Mouse (Mus musculus): ENCODE results near the gene Vwde.

Gene Vwde

GRCm38 (mm10) chr6:13224596-13225227, at the start of gene Vwde:
Vwde (minus strand) TSS chr6:13224965.
- DNase-seq (ENCODE audit: low read depth, low spot score) = no peak

GRCm38 (mm10) chr6:13255341-13255740, 30.6 kb upstream of the Vwde start:
- DNase-seq (ENCODE audit: low read depth, low spot score) = no peak

- no peak for DNase-seq (ENCODE audit: low read depth, low spot score)
Observed at GRCm38 (mm10) chr6:13248317-13248969, 23.7 kb upstream of the Vwde start.

GRCm38 (mm10) chr6:13206157-13206556, 18.6 kb downstream of the Vwde start:
- no peak for DNase-seq (ENCODE audit: low read depth, low spot score)

- no peak for DNase-seq (ENCODE audit: low read depth, low spot score)
Observed at GRCm38 (mm10) chr6:13197486-13197885, 27.3 kb downstream of the Vwde start.

GRCm38 (mm10) chr6:13186836-13187235, 37.9 kb downstream of the Vwde start:
- no peak for DNase-seq (ENCODE audit: low read depth, low spot score)

- DNase-seq (ENCODE audit: low read depth, low spot score) = no peak
Observed at GRCm38 (mm10) chr6:13180061-13180460, 44.7 kb downstream of the Vwde start.

GRCm38 (mm10) chr6:13169459-13170150, 55.2 kb downstream of the Vwde start:
- no peak for DNase-seq (ENCODE audit: low read depth, low spot score)

GRCm38 (mm10) chr6:13166240-13166937, 58.4 kb downstream of the Vwde start:
- no peak for DNase-seq (ENCODE audit: low read depth, low spot score)

- no peak for DNase-seq (ENCODE audit: low read depth, low spot score)
Observed at GRCm38 (mm10) chr6:13159437-13159836, 65.3 kb downstream of the Vwde start.

GRCm38 (mm10) chr6:13153888-13154697, 70.7 kb downstream of the Vwde start:
- no peak for DNase-seq (ENCODE audit: low read depth, low spot score)

GRCm38 (mm10) chr6:13152062-13152640, 72.6 kb downstream of the Vwde start:
- DNase-seq (ENCODE audit: low read depth, low spot score) = no peak

- DNase-seq (ENCODE audit: low read depth, low spot score) = no peak
Observed at GRCm38 (mm10) chr6:13137255-13137654, 87.5 kb downstream of the Vwde start.

GRCm38 (mm10) chr6:13108662-13109061, 116.1 kb downstream of the Vwde start:
- DNase-seq (ENCODE audit: low read depth, low spot score) = no peak

All from c-Kit-negative CD71-positive TER-119-positive erythroid progenitor cells, embryonic 14.5 days (primary cell).